In the genomic region with DNA sequence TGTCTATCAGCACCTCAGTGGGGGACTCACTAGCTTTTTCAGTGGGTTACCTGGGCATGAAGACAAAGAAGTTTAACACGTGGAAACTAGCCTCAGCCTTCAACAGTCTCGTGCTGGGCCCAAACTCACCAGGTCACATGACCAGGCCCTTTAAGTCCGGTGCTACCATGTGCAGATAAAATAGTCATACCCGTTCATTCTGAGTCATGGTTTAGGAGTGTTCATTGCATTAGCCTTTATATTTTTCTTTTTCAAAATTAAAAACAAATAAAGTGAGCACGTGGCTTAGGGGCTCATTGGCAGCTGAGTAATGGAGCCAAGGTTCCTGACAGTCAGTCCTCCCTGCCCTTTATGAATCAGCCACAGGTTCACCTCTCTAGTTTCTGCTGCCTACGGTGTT, we compare ENCODE assay signal across 24 mouse cellular contexts. TPM values are rescaled to one million over a fixed set of nuclear protein-coding genes. Genes with fewer than 3 reads are reported as not detected.
"Had no signal": no experiment of that assay in that cellular context is flagged by ENCODE, and none has a peak within 500 bp of the region (broad histone marks: within the 10 kb centered on the region; RNA-seq: fewer than 3 reads in every experiment).

No protein-coding gene starts in this region.

- H3K4me2 ChIP-seq: liver, embryonic 13.5 days; midbrain, embryonic 12.5 days; midbrain, embryonic 15.5 days; neural tube, embryonic 13.5 days; stomach, embryonic 15.5 days had no signal

- DNase-seq: kidney, adult 18-20 months; kidney, adult 9 months; kidney, postnatal 25 days; liver, embryonic 13.5 days; lung, adult 2 months; lung, postnatal 14 days; lung, postnatal 4 days; retina, postnatal 1 day; spleen, adult 18-20 months; thymus, adult 18-20 months; thymus, postnatal 36 days had no signal

- H3K9me3 ChIP-seq: liver, embryonic 13.5 days; midbrain, embryonic 12.5 days; midbrain, embryonic 15.5 days; neural tube, embryonic 13.5 days; stomach, embryonic 15.5 days had no signal

- H3K36me3 ChIP-seq: liver, embryonic 13.5 days; midbrain, embryonic 12.5 days; midbrain, embryonic 15.5 days; neural tube, embryonic 13.5 days; stomach, embryonic 15.5 days had no signal

- H3K27ac ChIP-seq: liver, embryonic 13.5 days; midbrain, embryonic 12.5 days; midbrain, embryonic 15.5 days; neural tube, embryonic 13.5 days; stomach, embryonic 15.5 days had no signal

- H3K9ac ChIP-seq: liver, embryonic 13.5 days; midbrain, embryonic 12.5 days; midbrain, embryonic 15.5 days; neural tube, embryonic 13.5 days; stomach, embryonic 15.5 days had no signal

- H3K4me3 ChIP-seq: liver, embryonic 13.5 days; midbrain, embryonic 12.5 days; midbrain, embryonic 15.5 days; neural tube, embryonic 13.5 days; stomach, embryonic 15.5 days had no signal

- H3K27me3 ChIP-seq: midbrain, embryonic 12.5 days; midbrain, embryonic 15.5 days; neural tube, embryonic 13.5 days; stomach, embryonic 15.5 days had no signal

RNA-seq across cellular contexts. Expression of gene Mras, which starts 6.4 kb away (rescaled TPM):
- total RNA-seq: megakaryocyte-erythroid progenitor cell, adult 5-6 weeks had no signal

RNA-seq across cellular contexts. Expression of gene Nme9, which starts 20.5 kb away (rescaled TPM):
- total RNA-seq: left cerebral cortex, postnatal 36 days; liver, adult 2 months; megakaryocyte progenitor cell, adult 5-6 weeks; neutrophil, adult 5-6 weeks had no signal
- polyA plus RNA-seq: kidney, embryonic 16.5 days; limb, embryonic 11.5 days; limb, embryonic 14.5 days; liver, adult 2 months; liver, embryonic 13.5 days; liver, embryonic 16.5 days; midbrain, embryonic 12.5 days; neural tube, embryonic 13.5 days had no signal
